Mouse (Mus musculus): ENCODE data around the gene Csn2. TPM values are rescaled to one million over a fixed set of nuclear protein-coding genes. Genes with fewer than 3 reads are reported as not detected.

Csn2 gene
- polyA plus RNA-seq (2017; shearing (Covaris generic)) = not detected

GRCm38 (mm10) chr5:87699530-87699929 lies at the start of gene Csn2:
Gene Csn2, minus strand, starts transcription at chr5:87699630.

GRCm38 (mm10) chr5:87665908-87666307 lies 33.5 kb downstream of the Csn2 start, which contains the start of gene Csn1s1:
Gene Csn1s1, plus strand, starts transcription at chr5:87666208.

Other genes with a start within 250 kb of the Csn2 start
- gene Ugt2a2, start 217.4 kb downstream of the Csn2 start, polyA plus RNA-seq (2017; shearing (Covaris generic)) = not detected
- gene Gm43638, start 212.8 kb downstream of the Csn2 start, polyA plus RNA-seq (2017; shearing (Covaris generic)) = not detected
- gene Ugt2a1, start 208.8 kb downstream of the Csn2 start, polyA plus RNA-seq (2017; shearing (Covaris generic)) = not detected
- not detected for gene Sult1b1, start 161.4 kb downstream of the Csn2 start, polyA plus RNA-seq (2017; shearing (Covaris generic))
- not detected for gene Sult1d1, start 130.6 kb downstream of the Csn2 start, polyA plus RNA-seq (2017; shearing (Covaris generic))
- not detected for gene Sult1e1, start 108.0 kb downstream of the Csn2 start, polyA plus RNA-seq (2017; shearing (Covaris generic))
- not detected for gene Csn1s1, start 33.4 kb downstream of the Csn2 start, polyA plus RNA-seq (2017; shearing (Covaris generic))
- gene Csn1s2a, start 74.9 kb upstream of the Csn2 start, polyA plus RNA-seq (2017; shearing (Covaris generic)) = not detected
- gene Csn1s2b, start 108.5 kb upstream of the Csn2 start, polyA plus RNA-seq (2017; shearing (Covaris generic)) = not detected
- gene Prr27, start 126.1 kb upstream of the Csn2 start, polyA plus RNA-seq (2017; shearing (Covaris generic)) = not detected
- gene Odam, start 185.4 kb upstream of the Csn2 start, polyA plus RNA-seq (2017; shearing (Covaris generic)) = not detected
- not detected for gene Csn3, start 225.9 kb upstream of the Csn2 start, polyA plus RNA-seq (2017; shearing (Covaris generic))